Mouse (Mus musculus): ENCODE data around the gene Xirp1.

DNA sequence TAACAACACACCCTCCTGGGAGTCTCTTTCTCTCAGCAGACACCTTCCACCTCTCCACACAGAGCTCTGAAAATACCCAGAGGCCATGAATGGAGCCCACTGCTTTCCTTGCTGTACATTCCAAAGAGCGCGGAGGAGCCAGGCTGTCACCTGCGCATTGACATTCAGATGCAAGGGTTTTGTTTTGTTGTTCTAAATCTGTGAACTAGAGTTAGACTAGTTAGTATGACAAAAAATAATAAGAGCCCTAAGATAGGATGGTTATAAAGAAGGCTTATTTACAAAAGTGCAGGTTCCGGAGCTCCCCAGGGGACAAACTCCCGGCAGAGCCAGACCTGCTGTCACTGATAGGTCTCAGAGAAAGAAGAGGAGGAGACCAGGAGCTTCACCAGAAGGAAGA is 32.1 kb downstream of the Xirp1 start:
- no peak for TF ChIP-seq CTCF (IDR thresholded peaks at IDR 0.05; ENCODE audit: low read depth)
- no peak for TF ChIP-seq EP300 (IDR thresholded peaks at IDR 0.05; ENCODE audit: low read depth)
